Mouse (Mus musculus): ENCODE measurements around the gene Zfp68. TPM values are rescaled to one million over a fixed set of nuclear protein-coding genes. Genes with fewer than 3 reads are reported as not detected.

Gene Zfp68
- 88.1 and 91.3 TPM in 2 replicates for polyA plus RNA-seq (2014; fragmentation: Nextera tagmentation; extraction: Ambion mirVana)

DNA sequence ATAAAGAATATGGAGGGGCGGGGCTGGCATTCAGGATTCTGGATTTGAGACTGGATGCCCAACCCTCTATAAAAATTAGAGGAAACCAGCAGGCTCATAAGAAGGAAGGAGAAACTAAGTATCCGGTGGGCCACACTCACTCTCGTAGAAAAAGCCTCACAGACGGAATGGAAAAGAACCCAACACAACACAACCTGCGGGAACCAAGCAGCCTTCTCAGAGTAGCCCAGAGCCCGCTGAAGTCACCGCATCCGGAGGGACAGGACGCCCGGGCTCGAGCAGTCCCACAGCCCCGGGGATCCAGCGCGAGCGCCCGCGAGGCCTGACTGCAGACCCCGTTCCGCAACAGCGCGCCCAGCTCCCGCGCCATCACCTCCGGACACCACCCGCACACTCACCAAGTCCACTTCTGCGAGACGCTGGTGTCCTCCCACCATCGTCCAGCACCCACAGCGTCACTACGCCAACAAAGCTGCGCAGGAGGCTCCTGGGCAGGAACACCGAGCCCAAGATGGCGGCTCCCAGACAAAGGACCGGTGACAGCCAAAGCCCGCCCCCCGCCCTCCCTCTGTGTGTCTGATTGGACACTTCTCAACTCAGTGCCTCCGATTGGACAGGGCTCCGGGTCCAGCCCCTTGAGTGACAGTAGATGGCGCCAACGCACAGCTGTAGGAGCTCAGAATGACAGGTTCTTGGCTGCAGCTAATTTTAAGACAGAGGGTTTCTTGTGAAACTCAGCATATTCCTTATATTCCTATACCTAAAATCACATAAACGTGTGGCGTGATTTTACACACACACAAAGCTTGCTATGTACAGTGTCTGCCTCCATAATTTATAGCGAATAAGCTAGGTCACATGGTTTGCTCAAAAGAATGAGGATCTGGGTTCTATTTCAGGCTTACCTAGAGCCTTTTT is at the start of gene Zfp68:
Zfp68 (minus strand) TSS at position 551 of the 918 bp plus-strand sequence.
- Histone ChIP-seq H3K36me3 (ENCODE audit: control insufficient read depth, insufficient read depth, low read length) (peaks cover 28% of the 10 kb centered on the region), H3K27me3 (ENCODE audit: control insufficient read depth, insufficient read depth, low read length) (no peaks in the 10 kb centered on the region), H3K9me3 (ENCODE audit: control insufficient read depth, low read length) (peaks cover 22% of the 10 kb centered on the region), H3K4me1 (ENCODE audit: control insufficient read depth, insufficient read depth, low read length) (peaks cover 14% of the 10 kb centered on the region), H3K27ac (ENCODE audit: low read depth, low read length) (peak within 1 kb of the TSS; percentile 98), H3K9ac (replicated peaks; ENCODE audit: low read depth, low read length) (peak within 1 kb of the TSS; percentile 86), H3K4me2 (ENCODE audit: low read depth, low read length) (peak within 1 kb of the TSS; percentile 54), H3K4me3 (ENCODE audit: low read depth, low read length) (peak within 1 kb of the TSS; percentile 64)
- under 1% methylated on average over 43 of the region's 43 CpGs for WGBS
- ATAC-seq (ENCODE audit: low read depth): peak; percentile 97

DNA sequence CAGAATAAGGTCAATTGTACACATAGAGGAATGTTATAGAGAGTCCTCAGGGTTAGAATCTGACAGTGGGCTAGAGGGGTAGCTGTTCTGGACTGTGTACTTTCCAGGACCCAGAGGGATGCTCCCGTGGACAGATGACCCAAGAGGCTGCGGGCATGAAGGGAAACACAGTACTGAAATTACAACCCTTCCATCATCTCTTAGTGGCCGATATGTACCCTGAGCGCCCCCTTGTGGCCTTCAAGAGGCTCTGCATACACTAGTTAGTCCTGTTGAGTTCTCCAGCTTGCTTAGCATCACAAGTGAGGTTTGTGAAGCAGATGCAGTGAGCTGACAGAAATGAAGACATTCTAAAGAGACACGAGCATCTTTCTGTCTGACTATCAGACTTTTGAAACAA is 39.4 kb upstream of the Zfp68 start:
- H3K36me3 ChIP-seq (ENCODE audit: control insufficient read depth, insufficient read depth, low read length): no peaks in the 10 kb centered on the region
- H3K27me3 ChIP-seq (ENCODE audit: control insufficient read depth, insufficient read depth, low read length): no peaks in the 10 kb centered on the region
- H3K9me3 ChIP-seq (ENCODE audit: control insufficient read depth, low read length): no peaks in the 10 kb centered on the region
- WGBS: 12% methylated on average over 5 of the region's 5 CpGs
- ATAC-seq (ENCODE audit: low read depth): no peak
- H3K4me3 ChIP-seq (ENCODE audit: low read depth, low read length): no peak overlapping the region
- no peak overlapping the region for H3K4me2 ChIP-seq (ENCODE audit: low read depth, low read length)
- no peaks in the 10 kb centered on the region for H3K4me1 ChIP-seq (ENCODE audit: control insufficient read depth, insufficient read depth, low read length)
- H3K27ac ChIP-seq (ENCODE audit: low read depth, low read length): no peak overlapping the region
- H3K9ac ChIP-seq (replicated peaks; ENCODE audit: low read depth, low read length): no peak overlapping the region

DNA sequence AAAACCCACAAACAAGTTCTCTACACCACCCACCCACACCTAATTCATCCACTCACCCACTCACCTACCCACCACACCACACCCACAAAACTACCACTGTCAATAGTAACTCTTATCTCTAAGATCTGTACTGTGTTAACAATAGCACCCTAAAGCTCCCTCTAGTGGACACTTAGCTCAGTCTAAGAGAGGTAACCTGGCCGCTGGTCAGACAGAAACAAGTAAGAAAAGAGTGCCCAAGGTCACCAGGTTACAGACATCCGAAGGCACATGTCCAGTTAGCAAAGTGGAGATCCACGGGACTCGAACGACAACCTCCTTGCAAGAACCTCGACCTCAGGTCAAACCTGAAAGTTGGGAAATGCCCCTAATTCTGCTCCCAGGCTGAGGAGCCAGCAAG is 38.3 kb upstream of the Zfp68 start:
- no peaks in the 10 kb centered on the region for H3K9me3 ChIP-seq (ENCODE audit: control insufficient read depth, low read length)
- H3K4me3 ChIP-seq (ENCODE audit: low read depth, low read length): no peak overlapping the region
- WGBS: 36% methylated on average over 6 of the region's 6 CpGs
- H3K27ac ChIP-seq (ENCODE audit: low read depth, low read length): no peak overlapping the region
- H3K4me2 ChIP-seq (ENCODE audit: low read depth, low read length): no peak overlapping the region
- no peak overlapping the region for H3K9ac ChIP-seq (replicated peaks; ENCODE audit: low read depth, low read length)
- H3K36me3 ChIP-seq (ENCODE audit: control insufficient read depth, insufficient read depth, low read length): no peaks in the 10 kb centered on the region
- ATAC-seq (ENCODE audit: low read depth): peak; percentile 76
- no peaks in the 10 kb centered on the region for H3K4me1 ChIP-seq (ENCODE audit: control insufficient read depth, insufficient read depth, low read length)
- no peaks in the 10 kb centered on the region for H3K27me3 ChIP-seq (ENCODE audit: control insufficient read depth, insufficient read depth, low read length)

DNA sequence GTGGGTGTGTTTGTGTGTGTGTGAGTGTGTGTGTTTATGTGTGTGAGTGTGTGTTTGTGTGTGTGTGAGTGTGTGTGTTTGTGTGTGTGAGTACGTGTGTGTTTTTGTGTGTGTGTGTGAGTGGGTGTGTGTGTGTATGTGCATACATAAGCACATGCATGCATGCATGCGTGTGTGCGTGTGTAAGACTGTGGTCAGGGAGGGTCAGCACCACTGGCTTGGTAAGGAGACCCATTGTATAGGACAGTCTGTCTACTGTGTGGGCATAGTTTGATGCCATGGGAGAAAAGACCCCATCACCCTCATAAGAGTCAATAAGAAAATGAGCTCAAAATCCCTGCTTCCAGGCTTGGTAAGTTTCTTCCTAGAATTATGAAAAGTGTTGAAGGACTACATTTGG is 37.8 kb upstream of the Zfp68 start:
- no peaks in the 10 kb centered on the region for H3K9me3 ChIP-seq (ENCODE audit: control insufficient read depth, low read length)
- no peaks in the 10 kb centered on the region for H3K27me3 ChIP-seq (ENCODE audit: control insufficient read depth, insufficient read depth, low read length)
- ATAC-seq (ENCODE audit: low read depth): no peak; the same call in 1 of the 2 replicates
- no peaks in the 10 kb centered on the region for H3K4me1 ChIP-seq (ENCODE audit: control insufficient read depth, insufficient read depth, low read length)
- 100% methylated on average over 3 of the region's 3 CpGs for WGBS
- H3K9ac ChIP-seq (replicated peaks; ENCODE audit: low read depth, low read length): no peak overlapping the region
- H3K27ac ChIP-seq (ENCODE audit: low read depth, low read length): no peak overlapping the region
- no peaks in the 10 kb centered on the region for H3K36me3 ChIP-seq (ENCODE audit: control insufficient read depth, insufficient read depth, low read length)
- H3K4me2 ChIP-seq (ENCODE audit: low read depth, low read length): no peak overlapping the region
- H3K4me3 ChIP-seq (ENCODE audit: low read depth, low read length): no peak overlapping the region

DNA sequence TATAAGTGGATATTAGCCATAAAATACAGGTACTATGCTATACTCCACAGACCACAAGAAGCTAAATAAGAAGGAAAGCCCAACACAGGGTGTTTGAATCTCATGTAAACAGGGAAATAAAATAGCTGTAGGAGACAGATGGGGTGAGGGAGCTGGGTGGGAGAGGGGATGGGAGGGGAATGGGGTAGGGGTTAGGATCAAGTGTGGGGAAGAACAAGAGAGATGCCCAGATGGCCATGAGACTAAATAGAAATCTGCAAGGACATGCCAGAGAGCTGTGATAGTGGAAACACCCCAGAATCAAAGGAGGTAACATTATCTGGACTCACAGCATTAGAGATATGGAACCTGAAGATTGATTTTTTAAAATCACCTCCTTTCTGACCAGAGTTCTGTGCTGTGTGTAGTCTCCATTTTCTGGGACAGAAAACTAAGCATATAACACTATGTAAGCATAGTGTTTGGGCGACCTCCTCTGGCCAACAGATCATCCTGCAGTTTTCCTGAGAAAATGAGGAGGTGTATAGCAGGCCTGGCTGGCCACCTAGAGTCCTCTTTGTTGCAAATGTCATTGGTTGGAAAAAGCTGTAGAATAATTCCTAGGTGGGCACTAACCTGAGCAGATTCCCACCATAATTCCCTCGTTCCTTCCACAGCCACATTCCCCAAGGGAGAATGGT is 37.1 kb upstream of the Zfp68 start:
- 9% methylated on average over 2 of the region's 2 CpGs for WGBS
- peak; percentile 93 for ATAC-seq (ENCODE audit: low read depth)
- no peak overlapping the region for H3K27ac ChIP-seq (ENCODE audit: low read depth, low read length)
- no peak overlapping the region for H3K9ac ChIP-seq (replicated peaks; ENCODE audit: low read depth, low read length)
- no peaks in the 10 kb centered on the region for H3K36me3 ChIP-seq (ENCODE audit: control insufficient read depth, insufficient read depth, low read length)
- no peak overlapping the region for H3K4me3 ChIP-seq (ENCODE audit: low read depth, low read length)
- no peak overlapping the region for H3K4me2 ChIP-seq (ENCODE audit: low read depth, low read length)
- no peaks in the 10 kb centered on the region for H3K4me1 ChIP-seq (ENCODE audit: control insufficient read depth, insufficient read depth, low read length)
- no peaks in the 10 kb centered on the region for H3K9me3 ChIP-seq (ENCODE audit: control insufficient read depth, low read length)
- H3K27me3 ChIP-seq (ENCODE audit: control insufficient read depth, insufficient read depth, low read length): no peaks in the 10 kb centered on the region

DNA sequence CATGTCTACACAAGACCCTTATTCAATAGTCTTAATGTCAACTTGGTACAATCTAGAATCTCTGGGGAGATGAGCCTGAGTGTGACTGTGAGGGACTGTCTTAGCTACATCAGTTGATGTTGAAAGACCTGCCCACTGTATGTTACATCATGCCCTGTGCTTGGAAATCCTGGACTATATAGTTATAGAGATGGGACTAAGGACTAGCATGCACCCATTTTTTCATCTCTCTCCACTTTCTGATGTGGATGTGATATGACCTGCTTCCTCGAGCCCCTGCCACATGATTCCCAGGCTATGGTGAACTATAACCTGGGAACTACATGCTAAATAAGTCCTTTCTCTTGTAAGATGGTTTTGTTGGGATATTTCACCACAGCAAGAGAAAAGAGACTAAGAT is 33.4 kb upstream of the Zfp68 start:
- WGBS: 95% methylated on average over 1 of the region's 1 CpGs
- Histone ChIP-seq H3K9ac (replicated peaks; ENCODE audit: low read depth, low read length) (no peak overlapping the region), H3K4me3 (ENCODE audit: low read depth, low read length) (no peak overlapping the region), H3K36me3 (ENCODE audit: control insufficient read depth, insufficient read depth, low read length) (peaks cover 13% of the 10 kb centered on the region; the same call in 1 of the 2 replicates), H3K4me1 (ENCODE audit: control insufficient read depth, insufficient read depth, low read length) (no peaks in the 10 kb centered on the region), H3K27ac (ENCODE audit: low read depth, low read length) (no peak overlapping the region), H3K9me3 (ENCODE audit: control insufficient read depth, low read length) (no peaks in the 10 kb centered on the region), H3K4me2 (ENCODE audit: low read depth, low read length) (no peak overlapping the region), H3K27me3 (ENCODE audit: control insufficient read depth, insufficient read depth, low read length) (no peaks in the 10 kb centered on the region)
- no peak for ATAC-seq (ENCODE audit: low read depth)

DNA sequence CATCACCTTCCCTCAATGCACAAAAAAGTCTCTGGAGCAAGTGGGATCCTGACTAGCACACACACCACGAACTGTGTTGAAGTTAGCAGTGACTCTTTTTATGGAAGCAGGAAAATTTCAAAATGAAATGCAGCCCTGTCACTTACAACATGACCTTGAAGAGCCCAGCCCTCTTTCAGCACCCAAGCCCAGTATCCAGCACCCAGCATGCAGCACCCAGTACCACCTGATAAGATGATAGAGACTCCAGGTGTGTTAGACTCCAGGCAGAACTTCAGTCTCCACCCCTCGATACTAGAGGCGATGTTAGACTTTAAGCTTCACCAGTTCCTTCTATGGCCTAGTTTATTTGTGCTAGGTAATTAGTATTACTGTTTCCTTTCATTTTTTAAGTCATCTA is 22.2 kb upstream of the Zfp68 start:
- Histone ChIP-seq H3K4me2 (ENCODE audit: low read depth, low read length) (no peak overlapping the region), H3K9ac (replicated peaks; ENCODE audit: low read depth, low read length) (no peak overlapping the region), H3K36me3 (ENCODE audit: control insufficient read depth, insufficient read depth, low read length) (peaks cover 36% of the 10 kb centered on the region), H3K4me1 (ENCODE audit: control insufficient read depth, insufficient read depth, low read length) (no peaks in the 10 kb centered on the region), H3K27me3 (ENCODE audit: control insufficient read depth, insufficient read depth, low read length) (no peaks in the 10 kb centered on the region), H3K27ac (ENCODE audit: low read depth, low read length) (no peak overlapping the region), H3K9me3 (ENCODE audit: control insufficient read depth, low read length) (no peaks in the 10 kb centered on the region), H3K4me3 (ENCODE audit: low read depth, low read length) (no peak overlapping the region)
- no peak for ATAC-seq (ENCODE audit: low read depth)
- WGBS: 96% methylated on average over 3 of the region's 3 CpGs

DNA sequence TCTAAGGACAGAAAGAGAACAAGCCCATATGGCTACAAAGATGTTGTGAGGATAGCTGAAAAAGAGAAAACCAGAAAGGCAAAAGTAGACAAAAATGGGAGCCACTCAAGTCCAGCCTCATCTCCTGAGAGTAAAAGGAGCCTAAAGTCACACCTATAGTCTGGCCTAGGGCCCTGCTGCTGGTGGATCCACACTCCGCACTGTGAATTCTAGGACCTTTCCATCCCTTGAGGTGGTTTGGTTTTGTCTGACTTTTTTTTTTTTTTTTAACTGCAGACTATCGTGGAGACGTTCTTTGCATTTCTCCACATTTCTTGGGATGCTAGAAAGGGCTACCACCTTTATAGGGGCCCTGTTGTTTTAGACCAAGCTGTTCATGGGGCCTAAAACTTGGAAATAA is 21.5 kb upstream of the Zfp68 start:
- Histone ChIP-seq H3K36me3 (ENCODE audit: control insufficient read depth, insufficient read depth, low read length) (peaks cover 31% of the 10 kb centered on the region), H3K27ac (ENCODE audit: low read depth, low read length) (no peak overlapping the region), H3K4me1 (ENCODE audit: control insufficient read depth, insufficient read depth, low read length) (no peaks in the 10 kb centered on the region), H3K4me2 (ENCODE audit: low read depth, low read length) (no peak overlapping the region), H3K4me3 (ENCODE audit: low read depth, low read length) (no peak overlapping the region), H3K9ac (replicated peaks; ENCODE audit: low read depth, low read length) (no peak overlapping the region), H3K27me3 (ENCODE audit: control insufficient read depth, insufficient read depth, low read length) (no peaks in the 10 kb centered on the region), H3K9me3 (ENCODE audit: control insufficient read depth, low read length) (no peaks in the 10 kb centered on the region)
- ATAC-seq (ENCODE audit: low read depth): no peak
- 92% methylated on average over 3 of the region's 3 CpGs for WGBS

DNA sequence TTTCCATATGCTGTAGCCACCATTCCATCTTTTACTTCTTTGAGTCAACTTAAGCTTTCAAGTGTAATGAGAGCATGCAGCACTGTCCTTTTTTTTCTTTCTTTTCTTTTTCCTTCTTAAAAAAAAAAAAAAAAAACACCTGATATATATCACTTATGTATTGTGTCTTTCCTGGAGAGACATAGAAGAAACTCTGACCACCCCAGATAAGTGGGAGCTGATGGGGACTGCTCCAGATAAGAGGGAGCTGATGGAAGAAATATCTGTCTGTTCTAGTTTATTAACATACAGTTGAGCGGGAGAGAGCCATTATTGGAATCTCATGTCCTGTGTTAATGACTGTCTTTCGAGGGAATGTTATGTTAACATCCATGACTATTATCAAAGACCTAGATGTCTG is 16.9 kb upstream of the Zfp68 start:
- H3K9me3 ChIP-seq (ENCODE audit: control insufficient read depth, low read length): no peaks in the 10 kb centered on the region
- H3K4me3 ChIP-seq (ENCODE audit: low read depth, low read length): no peak overlapping the region
- no peaks in the 10 kb centered on the region for H3K4me1 ChIP-seq (ENCODE audit: control insufficient read depth, insufficient read depth, low read length)
- no peak overlapping the region for H3K4me2 ChIP-seq (ENCODE audit: low read depth, low read length)
- H3K36me3 ChIP-seq (ENCODE audit: control insufficient read depth, insufficient read depth, low read length): peaks cover 13% of the 10 kb centered on the region; the same call in 1 of the 2 replicates
- no peaks in the 10 kb centered on the region for H3K27me3 ChIP-seq (ENCODE audit: control insufficient read depth, insufficient read depth, low read length)
- H3K27ac ChIP-seq (ENCODE audit: low read depth, low read length): no peak overlapping the region
- no peak overlapping the region for H3K9ac ChIP-seq (replicated peaks; ENCODE audit: low read depth, low read length)
- 97% methylated on average over 2 of the region's 2 CpGs for WGBS
- no peak for ATAC-seq (ENCODE audit: low read depth)

All from neural tube, embryonic 14.5 days (tissue).